Mouse (Mus musculus) right cerebral cortex, adult 18-20 months (tissue): ENCODE data around the gene Mepce.
"Not testable (repeated sequence)": the region's sequence is repeated elsewhere in the genome, so short reads cannot be mapped to it uniquely, and the experiment has no call there.

ENCODE experiments used
- DNase-seq: peaks from one replicate; pipeline ENCODE4 v3.0.0; 2022; ENCODE audit warnings: mixed read lengths

The Mepce gene

DNA sequence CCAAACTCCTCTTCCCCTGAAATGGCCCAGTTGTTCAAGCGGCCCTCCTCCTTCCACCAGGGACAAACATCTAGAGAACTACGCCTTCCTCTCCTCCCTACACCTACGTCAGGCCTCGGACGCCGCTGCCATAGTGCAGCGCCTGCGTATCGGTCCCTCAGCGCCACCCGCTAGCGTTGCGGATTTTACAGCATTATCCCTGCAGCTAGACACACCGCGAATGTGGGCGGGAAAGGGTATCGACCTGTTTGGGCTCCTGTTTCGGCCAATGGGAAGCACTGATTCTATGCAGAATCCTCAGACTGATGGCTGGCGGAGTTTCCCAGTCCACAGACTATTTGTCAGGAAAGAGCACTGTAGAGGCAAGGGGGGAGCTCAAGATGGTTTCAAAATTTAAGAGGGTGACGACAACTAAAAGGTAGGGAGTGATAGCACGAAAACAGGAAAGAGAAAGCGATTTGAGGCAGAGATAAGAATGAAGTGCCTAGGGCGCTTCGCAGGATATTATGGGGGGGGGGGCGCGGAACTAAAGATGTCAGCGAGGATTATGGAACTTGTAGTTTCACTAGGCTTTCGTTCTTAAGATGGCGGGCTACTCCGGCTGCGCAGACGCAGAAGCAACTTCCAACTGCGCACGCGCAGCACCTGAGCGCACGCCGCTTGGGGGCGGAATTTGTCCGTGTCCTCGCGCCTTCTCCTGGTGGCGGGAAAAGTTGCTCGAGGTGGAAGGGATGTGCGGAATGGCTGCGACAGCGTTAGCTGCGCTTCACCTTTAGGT is at the start of gene Mepce, which contains the start of gene Zcwpw1:
TSS of gene Mepce (minus strand) at position 505 of the 778 bp plus-strand sequence.
TSS of gene Zcwpw1 (plus strand) at position 648 of the 778 bp plus-strand sequence.
- DNase-seq: peak; percentile 95

DNA sequence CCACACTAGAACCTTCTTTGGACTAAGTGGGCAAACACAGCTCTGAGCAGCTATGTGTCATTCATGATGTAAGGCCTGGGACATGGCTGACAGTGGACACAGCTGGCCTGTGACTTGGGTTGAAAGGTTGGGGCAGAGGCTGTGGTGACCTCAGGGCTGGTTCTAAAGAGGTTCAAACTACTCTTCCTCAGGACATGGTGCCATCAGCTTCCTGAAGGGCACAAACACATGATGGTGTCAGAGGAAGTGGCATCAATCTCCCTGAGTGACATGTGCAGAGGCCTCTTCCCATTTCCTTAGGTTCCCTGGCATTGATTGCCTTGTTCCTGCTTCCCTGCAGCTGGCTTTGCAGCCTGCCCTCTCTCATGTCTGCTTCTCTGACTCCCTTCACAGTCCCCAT is 49.7 kb upstream of the Mepce start:
- DNase-seq: not testable (repeated sequence)

DNA sequence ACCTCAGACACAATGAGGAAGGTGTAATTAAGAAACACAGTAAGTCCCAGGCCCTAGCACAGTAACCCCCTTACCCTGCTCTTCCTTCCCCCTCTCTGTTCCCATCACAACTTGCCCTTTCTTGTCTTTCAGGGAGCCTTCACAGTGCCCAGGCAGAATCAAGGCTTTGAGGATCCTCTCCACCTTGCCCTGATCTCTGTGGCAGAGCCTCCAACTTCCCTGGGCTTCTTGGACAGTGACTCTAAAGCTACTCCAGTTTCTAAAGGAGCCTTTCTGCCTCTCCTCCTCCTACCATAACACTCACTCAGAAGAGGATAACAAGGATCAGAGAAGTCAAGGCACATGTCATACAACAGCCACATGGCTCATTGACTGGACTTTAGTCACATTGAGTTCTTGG is 49.2 kb upstream of the Mepce start:
- DNase-seq: no peak

DNA sequence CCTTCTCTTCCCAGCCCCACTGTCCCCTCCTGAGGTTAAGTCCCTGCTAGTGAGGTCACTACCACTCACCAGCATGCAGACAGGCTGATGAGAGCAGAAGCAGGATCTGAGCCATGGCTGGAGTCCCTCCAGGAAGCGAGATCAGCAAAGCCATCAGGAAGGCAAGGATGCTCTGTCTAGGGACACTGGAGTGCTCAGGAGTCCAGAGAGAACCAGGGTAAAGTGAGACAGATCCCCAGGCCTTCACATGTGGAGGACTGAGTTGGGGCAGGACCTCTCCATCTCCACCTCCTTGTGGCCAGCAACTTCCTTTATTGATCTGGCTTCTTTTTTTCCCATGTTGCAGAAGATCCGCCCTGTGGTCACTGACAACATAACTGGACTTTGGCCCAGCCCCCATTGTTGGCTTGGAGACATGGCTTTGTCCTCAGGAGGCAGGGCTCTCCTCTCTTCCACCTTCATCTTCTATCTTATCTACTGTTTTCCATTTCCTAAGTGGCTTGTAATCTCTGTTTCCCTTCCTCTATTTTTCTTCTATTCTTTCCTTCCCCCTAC is 48.6 kb upstream of the Mepce start, which contains the start of gene Pilra:
TSS of gene Pilra (minus strand) at position 316 of the 555 bp plus-strand sequence.
- not testable (repeated sequence) for DNase-seq

DNA sequence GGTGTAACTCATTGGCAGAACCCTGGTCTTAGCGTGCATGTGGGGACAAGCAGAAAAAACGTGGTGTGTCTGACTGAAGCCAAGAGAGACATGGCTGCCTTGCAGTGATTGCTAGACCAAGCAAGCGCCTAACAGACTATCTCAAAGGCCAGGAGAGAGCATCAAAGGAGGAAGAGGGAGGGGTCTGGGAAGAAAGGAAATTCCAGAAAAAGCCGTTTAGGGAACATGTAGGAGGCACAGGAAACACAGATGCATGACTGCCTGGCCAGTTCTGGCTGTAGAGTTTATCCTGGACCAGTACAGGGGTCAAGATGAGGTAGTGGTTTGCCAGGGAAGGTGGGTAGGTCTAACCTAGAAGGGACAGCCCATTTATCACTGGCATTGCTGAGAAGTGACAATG is 46.0 kb upstream of the Mepce start:
- no peak for DNase-seq

DNA sequence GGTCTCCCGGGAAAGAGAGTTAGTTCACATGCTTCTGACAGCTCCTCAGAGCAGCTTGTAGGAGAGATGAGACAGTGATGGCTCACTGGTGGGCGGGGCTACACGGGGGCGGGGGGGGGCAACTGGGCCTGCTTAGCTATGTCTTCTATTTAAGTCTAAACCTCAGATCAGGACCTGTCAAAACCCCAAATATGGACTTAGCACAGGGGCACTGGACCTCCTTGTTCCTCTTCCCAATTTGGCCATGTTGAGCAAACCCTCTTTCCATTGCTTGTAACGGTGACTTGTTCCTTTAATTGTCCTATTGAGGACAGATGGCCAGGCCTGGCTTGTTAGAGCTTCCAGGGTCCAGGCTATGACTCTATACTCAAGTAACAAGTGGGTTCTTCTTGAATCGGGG is 44.1 kb upstream of the Mepce start:
- DNase-seq: no peak

DNA sequence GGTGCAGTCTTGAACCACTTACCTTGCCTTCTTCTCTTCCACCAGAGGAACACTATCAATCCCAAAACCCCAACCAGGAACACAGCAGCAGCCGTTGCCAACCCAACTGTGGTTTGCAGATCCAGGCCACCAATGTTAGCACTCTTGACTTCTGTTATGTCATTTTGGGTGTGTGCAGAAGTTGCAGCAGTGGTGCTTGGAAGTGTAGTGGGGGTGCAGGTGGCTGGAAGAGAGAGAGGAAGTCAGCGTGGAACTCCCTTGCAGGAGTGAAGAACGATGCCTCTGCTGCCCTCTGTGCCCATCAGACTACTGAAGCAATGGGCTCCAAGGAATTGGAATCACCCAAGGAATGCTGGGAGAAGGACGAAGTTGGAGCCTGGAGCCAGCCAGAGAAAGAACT is 43.7 kb upstream of the Mepce start:
- DNase-seq: no peak

DNA sequence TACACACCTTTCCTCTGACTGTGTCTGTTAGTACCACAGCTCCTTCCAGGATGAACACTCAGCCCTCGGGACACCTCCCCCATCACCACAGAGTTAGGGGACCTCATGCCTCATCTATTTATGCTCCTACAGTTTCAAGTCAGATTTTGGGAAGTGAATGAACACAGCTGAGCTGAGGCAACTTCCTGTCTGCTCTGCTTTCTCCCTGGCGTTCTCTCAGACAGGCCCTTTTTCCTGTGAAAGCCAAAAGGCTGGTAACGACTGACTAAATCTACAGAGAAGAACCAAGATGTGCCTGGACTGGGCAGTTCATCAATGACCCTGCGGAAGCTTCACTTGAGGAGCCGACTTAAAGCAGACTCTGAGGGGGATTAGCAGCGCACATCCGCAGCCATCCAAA is 42.8 kb upstream of the Mepce start:
- DNase-seq: no peak

DNA sequence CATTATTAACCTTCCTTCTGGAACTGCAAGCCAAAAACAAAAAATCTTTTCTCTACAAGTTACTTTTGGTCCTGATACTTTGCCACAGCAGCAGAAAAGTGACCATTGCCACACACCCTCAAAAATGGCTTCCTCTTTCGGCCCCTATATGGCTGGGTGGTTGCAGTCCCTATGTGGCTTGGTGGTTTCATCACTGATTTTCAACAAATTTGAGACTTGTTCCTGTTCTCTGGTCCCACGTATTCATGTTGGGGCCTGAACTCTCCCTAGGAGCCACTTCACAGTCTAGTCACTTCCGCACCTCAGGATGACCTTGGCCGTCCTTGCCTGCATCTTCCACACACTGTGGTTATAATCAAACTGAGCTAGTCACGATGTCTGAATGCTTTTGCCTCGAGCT is 41.2 kb upstream of the Mepce start:
- DNase-seq: no peak

DNA sequence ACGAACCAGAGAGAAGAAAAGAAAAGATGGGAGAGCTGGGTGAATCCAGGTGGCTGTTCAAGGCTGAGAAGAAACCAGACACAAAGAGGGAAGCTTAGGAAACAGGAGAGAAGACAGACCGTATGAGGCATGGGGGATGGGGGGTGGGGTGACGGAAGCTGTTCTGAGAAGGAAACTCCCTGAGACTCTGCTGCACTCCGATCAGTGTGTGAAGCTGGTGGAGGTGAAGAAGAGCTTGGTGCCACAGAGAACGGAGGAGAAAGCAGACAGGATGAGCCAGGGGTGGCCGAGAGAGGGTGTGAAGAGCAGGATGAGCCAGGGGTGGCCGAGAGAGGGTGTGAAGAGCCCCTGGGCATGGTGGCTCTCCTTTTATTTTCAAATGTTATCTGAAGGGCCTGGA is 39.0 kb upstream of the Mepce start:
- DNase-seq: no peak

DNA sequence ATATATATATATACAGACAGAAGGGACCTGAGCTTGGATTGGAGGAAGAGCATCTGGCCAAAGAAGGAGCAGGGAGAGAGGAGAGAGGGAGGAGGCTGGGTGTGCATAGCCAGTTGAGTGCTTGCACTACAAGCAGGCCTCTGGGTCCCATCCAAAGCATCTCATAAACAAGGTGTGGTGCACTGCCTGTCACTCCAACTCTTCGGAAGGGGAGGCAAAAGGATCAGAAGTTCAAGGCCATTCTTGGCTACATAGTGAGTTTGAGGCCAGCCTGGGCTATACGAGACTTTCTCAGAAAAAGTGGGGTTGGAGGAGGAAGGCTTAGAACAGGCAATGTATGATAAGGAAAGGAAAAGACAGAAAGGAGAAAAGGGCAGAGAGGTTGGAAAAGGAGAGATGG is 38.5 kb upstream of the Mepce start:
- no peak for DNase-seq

DNA sequence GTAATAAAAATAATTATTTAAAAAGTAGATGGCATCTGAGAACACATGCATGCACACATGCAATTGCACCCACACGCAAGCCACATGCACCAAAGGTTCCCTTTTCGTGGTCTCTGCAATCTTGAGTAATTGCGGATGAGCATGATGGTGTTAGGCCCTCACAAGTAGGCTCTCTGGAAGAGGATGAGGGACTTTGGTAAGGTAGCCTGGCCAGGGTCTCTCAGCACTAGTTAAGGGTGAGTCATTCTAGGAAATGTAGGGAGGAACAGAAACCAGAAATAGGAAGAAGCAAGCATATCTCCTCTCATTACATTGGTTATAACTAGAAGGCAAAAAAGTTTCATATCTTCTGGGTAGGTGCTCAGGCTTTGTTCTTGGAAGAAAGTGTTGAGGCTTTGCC is 37.6 kb upstream of the Mepce start:
- DNase-seq: no peak

DNA sequence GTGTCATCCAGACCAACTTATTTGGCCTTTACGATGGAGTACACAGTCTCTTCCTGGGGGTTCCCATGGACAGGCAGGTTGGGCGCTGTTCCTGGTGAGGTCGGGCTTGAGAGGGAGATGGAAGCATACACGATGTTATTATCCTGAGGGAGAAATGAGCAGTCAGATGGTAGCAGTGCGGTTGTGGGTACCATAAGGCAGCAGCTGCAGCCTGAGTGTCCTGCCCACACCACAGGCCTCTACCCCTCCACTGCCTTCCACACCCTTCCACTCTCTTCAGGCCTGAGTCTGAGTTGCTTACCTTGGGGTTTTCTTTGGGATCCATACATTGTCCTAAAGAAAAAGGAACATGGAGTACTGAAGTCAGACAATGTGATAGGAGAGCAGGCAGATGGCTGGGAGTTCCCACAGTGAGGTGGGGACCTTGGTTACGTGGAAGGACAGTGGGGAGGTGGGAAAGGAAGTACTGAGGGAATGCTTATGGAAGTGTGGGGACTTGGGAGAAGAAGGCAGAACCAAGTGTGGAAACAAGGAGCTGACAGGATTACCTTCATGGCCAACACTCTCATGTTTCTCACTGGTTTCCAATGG is 36.1 kb upstream of the Mepce start:
- DNase-seq: no peak

DNA sequence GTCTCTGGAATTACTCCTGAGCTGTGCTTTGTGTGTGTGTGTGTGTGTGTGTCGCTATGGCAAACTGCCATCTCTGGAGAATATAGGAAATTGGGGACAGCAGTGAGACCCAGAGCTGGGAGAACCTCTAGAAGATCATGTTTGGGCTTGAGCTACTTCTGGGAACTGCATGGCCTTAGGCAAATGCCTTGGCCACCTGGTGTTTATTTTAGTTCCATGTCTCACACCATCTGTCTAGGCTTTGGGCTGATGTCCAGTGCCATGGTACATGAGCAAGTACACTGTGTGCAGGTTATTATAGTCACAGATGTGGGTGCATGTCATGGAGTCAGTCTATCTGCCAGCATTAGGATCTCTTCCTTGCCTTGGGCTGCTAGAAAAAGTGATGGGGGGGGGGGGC is 35.1 kb upstream of the Mepce start:
- no peak for DNase-seq

DNA sequence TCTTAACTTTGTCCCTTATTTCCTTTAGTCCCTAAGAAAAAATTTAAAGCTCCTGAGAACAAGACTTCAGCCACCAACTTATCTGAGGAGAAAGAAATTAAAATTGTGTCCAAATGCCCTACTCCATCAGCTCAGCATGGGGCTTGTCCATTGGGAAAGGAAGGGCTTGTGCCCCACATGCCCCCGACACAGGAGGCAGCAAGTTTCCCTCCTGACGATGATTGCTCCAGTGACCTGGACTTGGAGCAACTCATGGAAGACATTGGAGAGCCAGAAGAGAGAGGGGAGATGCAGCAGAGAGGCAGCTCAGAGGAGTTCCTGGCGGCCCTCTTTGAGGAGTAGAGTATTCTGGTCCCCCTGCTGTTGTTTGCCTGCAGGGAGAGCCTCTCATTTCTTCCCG is 34.7 kb upstream of the Mepce start:
- DNase-seq: no peak

DNA sequence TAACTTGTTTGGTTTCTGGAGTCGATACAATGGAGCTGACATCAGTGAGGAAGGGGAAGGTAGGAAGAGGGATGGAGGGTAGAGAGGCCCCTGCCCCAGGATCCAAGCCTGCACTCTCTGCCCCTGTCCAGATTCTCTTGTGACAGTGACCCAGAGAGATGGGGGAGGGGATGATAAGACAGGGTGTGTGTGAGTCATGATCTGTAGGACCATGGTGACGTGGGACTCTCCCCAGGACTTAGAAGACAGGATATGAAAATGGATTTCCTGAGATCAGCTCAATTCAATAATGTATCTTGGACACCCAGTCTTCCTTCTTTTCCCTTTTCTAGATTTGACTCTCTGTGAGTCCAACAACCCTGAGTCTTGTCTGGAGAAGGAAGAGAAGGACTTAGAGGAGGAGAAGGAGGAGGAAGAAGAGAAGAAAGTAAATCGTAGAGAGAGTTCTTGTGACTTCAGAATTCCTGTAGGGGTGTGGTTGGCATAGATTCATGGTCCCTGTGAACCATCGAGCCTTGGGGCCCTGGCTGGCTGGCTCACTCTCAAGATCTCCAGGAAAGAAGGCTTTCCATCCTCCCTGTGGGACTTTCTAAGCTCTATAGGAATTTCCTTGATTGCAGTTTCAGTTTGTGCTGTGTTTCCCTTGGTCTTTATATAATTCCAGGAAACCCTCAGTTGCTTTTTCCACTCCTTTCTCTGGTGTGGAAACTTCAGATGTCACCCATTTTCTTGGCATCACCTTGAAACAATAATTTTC is 30.2 kb upstream of the Mepce start:
- DNase-seq: no peak

DNA sequence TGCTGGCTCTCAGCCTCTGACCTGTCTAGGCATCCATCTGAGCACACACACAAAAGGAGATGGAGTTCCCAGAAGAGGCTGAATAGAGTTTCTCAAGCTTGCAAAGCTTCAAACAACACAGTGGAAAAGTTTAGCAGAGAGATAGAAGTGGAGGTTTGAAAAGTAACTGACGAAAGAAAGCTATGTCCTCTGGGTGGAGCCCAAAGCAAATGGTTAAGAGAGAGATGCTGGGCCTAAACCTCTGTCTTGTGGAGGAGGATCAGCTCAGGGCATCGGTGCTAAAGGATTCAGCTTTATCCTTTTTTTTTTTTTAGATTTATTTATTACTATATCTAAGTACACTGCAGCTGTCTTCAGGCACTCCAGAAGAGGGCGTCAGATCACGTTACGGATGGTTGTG is 20.9 kb upstream of the Mepce start:
- DNase-seq: no peak

DNA sequence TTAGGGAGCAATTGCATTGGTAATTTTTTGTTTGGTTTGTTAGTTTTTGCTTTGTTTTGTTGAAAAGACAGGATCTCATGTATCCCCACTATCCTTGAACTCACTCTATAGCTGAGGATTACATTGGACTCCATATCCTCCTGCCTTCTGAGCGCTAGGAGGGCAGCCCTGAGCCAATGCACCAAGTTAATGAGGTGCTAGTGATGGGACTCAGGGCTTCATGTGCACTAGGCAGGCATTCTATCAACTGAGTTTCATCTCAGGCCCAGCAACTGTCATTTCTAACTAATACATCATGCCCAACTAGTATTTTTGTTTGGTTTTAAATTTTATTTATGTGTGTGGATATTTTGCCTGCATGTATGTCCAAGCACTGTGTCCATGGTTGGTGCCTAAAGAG is 18.7 kb upstream of the Mepce start:
- no peak for DNase-seq

DNA sequence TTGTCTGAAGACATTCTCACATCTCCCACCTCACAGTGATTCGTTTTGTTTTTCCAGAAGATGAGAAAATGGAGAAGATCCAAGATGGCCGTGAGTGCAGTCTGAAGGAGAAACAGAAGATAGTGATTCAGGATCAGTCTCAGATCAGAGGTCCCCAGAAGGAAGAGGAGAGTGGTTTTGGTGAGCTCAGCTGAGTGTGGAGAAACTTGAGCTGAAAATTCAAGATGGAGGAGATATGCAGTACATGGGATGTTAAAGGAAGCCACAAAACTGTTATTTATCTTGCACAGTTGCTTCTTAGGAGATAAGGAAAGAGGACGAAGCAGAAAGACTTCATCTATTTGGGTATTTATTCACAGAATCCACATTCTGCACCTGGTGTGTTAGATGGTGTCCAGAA is 13.5 kb upstream of the Mepce start:
- DNase-seq: no peak

DNA sequence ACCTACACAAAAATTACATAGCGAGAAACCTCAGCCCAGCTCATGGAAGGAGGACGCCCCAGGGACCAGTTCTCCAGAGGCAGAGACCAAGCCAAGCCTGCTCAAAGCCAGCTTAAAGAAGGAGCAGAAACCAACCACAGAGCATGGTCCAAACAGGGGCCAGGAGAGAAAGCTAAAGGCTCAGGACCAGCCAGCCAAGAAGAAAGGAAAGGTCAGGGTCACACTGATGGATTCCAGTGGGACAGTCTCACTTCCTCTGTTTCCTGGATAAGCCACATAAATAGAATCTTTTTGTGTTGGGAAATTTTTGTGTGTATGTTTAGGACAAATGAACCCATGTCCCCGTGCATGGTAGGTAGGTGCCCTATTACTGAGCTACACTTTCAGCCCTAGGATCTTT is 9.2 kb upstream of the Mepce start:
- no peak for DNase-seq

DNA sequence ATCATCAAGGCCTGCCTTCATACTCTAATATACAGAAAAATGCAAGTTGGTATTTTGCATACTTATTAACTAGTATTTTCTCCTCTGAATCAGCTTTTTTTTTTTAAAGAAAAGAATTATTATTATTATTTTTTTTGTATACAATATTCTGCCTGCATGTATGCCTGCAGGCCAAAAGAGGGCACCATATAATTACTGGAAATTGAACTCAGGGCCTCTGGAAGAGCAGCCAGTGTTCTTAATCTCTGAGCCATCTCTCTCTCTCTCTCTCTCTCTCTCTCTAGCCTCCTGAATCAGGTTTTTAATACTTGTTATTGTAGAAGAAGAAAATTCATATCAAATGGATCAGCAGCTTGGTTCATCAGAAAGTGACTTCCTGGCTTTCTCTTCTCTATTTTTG is 4.1 kb upstream of the Mepce start:
- DNase-seq: no peak

DNA sequence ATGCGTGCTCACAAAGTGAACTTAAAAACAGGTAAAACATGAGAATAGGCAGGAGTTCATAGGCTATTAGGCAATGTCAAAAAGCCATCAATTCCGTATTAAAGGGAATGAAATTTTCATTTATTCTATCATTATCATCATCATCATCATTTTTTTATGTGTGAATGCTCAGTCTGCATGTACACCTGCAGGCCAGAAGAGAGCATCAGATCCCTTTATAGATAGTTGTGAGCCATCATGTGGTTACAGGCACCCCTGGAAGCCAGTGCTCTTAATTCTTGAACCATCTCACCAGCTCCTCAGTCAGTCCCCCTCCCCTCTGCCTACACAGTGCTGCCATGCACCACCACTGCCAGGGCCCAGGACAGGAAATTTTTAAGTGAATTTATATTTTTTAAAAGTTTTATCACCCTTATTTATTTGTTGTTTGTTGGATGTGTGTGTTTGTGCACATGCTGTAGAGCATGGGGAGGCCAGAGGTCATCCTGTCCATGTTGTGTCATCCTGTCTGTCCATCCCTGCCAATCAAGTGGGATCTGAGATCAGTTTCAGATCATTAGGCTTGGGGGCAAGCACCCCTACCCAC is 1.6 kb upstream of the Mepce start:
- no peak for DNase-seq

DNA sequence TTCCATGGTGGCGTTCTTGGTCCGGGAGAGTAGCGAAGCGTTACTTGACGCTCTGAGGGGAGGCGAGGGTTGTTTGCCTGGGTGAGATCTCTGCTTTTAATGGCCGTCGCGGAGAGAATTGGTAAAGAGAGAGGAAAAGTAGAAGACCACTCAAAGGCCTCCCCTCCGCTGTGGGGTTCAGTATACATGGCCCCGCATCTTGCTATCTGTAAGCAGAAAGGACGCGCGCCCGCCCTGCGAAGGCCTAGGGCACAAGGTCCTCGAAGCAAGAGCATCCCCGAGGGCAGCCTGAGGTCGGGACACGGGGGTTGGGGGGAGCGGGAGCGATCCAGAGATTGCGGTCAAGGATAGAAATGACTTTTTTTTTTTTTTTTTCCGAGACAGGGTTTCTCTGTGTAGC is 716 bp upstream of the Mepce start:
- DNase-seq: peak; percentile 24
